Mouse (Mus musculus) hindbrain, embryonic 14.5 days (tissue): ENCODE data around the gene Hist1h2bg. TPM values are rescaled to one million over a fixed set of nuclear protein-coding genes. Genes with fewer than 3 reads are reported as not detected.

ENCODE experiments used
- ATAC-seq: fragments of 200-750 bp; cut with Nextera tagmentation; 2 replicates; pipeline ENCODE4 v1.8.0; 2017; ENCODE audit warnings: moderate number of reproducible peaks, mild to moderate bottlenecking, moderate TSS enrichment, moderate library complexity; ENCODE audit not compliant: low FRiP score
- DNase-seq: peaks from one replicate; pipeline ENCODE4 v3.0.0-alpha.2; 2015; ENCODE audit warnings: low spot score
- H3K27ac ChIP-seq: fragments of 300-500 bp; sonication (generic); 2 replicates; pipeline ENCODE4 v1.5.1; 2014; ENCODE audit warnings: mild to moderate bottlenecking, moderate library complexity
- H3K27me3 ChIP-seq: fragments of 300-500 bp; sonication (generic); 2 replicates; pipeline ENCODE4 v1.6.1; 2014; ENCODE audit warnings: mild to moderate bottlenecking, low read length, mixed read lengths; ENCODE audit not compliant: control insufficient read depth, insufficient read depth
- H3K36me3 ChIP-seq: fragments of 300-500 bp; sonication (generic); replicated peaks from 2 replicates; pipeline ENCODE4 v1.6.1; 2014; ENCODE audit not compliant: control insufficient read depth, insufficient read depth
- H3K4me1 ChIP-seq: fragments of 300-500 bp; sonication (generic); replicated peaks from 2 replicates; pipeline ENCODE4 v1.6.1; 2014; ENCODE audit warnings: antibody characterized with exemption, low read length, mixed read lengths; ENCODE audit not compliant: control insufficient read depth, insufficient read depth
- H3K4me2 ChIP-seq: fragments of 300-500 bp; sonication (generic); replicated peaks from 2 replicates; pipeline ENCODE4 v1.6.1; 2014; ENCODE audit warnings: mild to moderate bottlenecking, moderate library complexity
- H3K4me3 ChIP-seq: fragments of 300-500 bp; sonication (generic); replicated peaks from 2 replicates; pipeline ENCODE4 v1.5.1; 2014; ENCODE audit warnings: mild to moderate bottlenecking, low read length
- H3K9ac ChIP-seq: fragments of 300-500 bp; sonication (generic); 2 replicates; pipeline ENCODE4 v1.6.1; 2014
- H3K9me3 ChIP-seq: fragments of 300-500 bp; sonication (generic); 2 replicates; pipeline ENCODE4 v1.6.1; 2016; ENCODE audit warnings: low read length; ENCODE audit not compliant: control insufficient read depth
- WGBS: fragments of 180-500 bp; shearing (Covaris S2); extraction: QIAGEN DNeasy Blood & Tissue Kit; methylation state at CpG from one replicate; pipeline ENCODE4 v1.1.7; 2014; 5-methylcytosine and 5-hydroxymethylcytosine counted together
- microRNA-seq: library from miRNA; unstranded; fragments of <30 nt; microRNA quantifications from one replicate; pipeline ENCODE4, GENCODE M21; 2016
- polyA plus RNA-seq: library from polyadenylated mRNA; unstranded; fragments of >200 nt; fragmentation: Nextera tagmentation; extraction: Ambion mirVana; gene quantifications from 2 replicates; pipeline ENCODE4 v1.2.1, GENCODE M21; 2014

The Hist1h2bg gene
- polyA plus RNA-seq, 1 experiment from 2014 or later, result 2.3 TPM

GRCm38 (mm10) chr13:23605052-23605451, 33.9 kb downstream of the Hist1h2bg start:
- H3K36me3 ChIP-seq, result no peaks in the 10 kb centered on the region
- ATAC-seq (no peak), DNase-seq (no peak)
- no peak overlapping the region for H3K27ac ChIP-seq
- H3K4me1 ChIP-seq, result no peaks in the 10 kb centered on the region
- no peak overlapping the region for H3K9ac ChIP-seq
- H3K4me3 ChIP-seq, result no peak overlapping the region
- no peaks in the 10 kb centered on the region for H3K9me3 ChIP-seq
- WGBS, result 87% methylated on average over 3 of the region's 3 CpGs
- no peak overlapping the region for H3K4me2 ChIP-seq
- H3K27me3 ChIP-seq, result no peaks in the 10 kb centered on the region

DNA sequence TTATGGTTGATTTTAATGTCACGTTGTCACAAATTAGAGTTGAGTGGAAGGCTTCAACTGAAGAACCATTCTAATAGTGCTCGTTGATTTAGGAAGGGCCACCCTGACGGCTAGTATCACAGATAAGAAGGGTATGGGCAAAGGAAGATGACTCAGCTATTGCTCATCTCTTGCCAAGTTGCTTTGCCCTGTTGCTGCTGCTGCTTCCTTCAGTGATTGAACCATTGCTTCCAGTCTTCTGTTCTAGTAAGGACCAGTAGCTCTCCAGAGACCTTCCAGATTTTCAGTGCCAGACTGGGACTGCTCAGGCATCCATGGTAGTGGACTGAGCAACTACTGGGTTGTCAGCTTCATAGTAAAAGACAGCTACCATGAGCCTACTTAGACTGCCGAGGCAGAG, 38.0 kb downstream of the Hist1h2bg start:
- Histone ChIP-seq H3K9ac (no peak overlapping the region), H3K36me3 (no peaks in the 10 kb centered on the region), H3K4me1 (no peaks in the 10 kb centered on the region), H3K27me3 (no peaks in the 10 kb centered on the region), H3K27ac (no peak overlapping the region), H3K4me2 (no peak overlapping the region), H3K9me3 (no peaks in the 10 kb centered on the region), H3K4me3 (no peak overlapping the region)
- DNase-seq (no peak), ATAC-seq (no peak)
- 88% methylated on average over 4 of the region's 4 CpGs for WGBS

DNA sequence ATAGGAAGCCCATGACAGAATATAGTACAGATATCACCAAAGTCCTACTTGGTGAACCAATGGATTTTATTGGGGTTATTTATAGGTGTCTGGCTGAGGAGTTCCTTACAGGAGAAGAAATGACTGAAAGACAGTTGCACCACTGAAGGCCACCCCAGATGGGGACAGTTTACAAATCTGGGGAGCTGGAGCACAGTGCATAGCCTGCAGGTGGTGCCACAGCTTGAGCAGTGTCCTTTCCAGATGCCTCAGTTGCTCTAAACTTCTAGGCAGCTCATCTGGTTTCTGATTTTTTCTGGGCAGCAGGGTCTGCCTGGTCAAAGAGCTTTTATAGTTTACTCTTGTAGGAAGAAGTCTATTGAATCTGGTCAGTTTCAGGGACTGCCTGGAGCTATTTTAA, 38.6 kb downstream of the Hist1h2bg start:
- Histone ChIP-seq H3K4me1 (no peaks in the 10 kb centered on the region), H3K4me3 (no peak overlapping the region), H3K9me3 (no peaks in the 10 kb centered on the region), H3K9ac (no peak overlapping the region), H3K27me3 (no peaks in the 10 kb centered on the region), H3K4me2 (no peak overlapping the region), H3K36me3 (no peaks in the 10 kb centered on the region), H3K27ac (no peak overlapping the region)
- ATAC-seq (no peak), DNase-seq (no peak)

DNA sequence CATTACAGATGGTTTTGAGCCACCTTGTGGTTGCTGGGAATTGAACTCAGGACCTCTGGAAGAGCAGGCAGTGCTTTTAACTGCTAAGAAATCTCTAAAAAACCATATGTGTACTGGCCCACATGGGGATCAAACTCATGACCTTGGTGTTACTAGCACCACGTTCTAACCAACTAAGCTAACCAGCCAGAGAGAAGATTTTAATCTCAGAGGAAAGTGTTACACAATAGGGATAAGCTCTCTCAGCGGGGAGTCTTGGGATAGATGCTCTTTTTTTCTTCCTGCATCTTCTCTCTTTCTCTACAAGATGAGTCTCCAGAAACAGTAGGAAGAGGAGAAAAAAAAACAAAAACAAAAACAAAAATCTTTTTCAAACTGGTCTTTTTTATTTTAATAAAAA, 39.2 kb downstream of the Hist1h2bg start:
- no peak overlapping the region for H3K9ac ChIP-seq
- no peaks in the 10 kb centered on the region for H3K9me3 ChIP-seq
- H3K4me1 ChIP-seq, result no peaks in the 10 kb centered on the region
- no peaks in the 10 kb centered on the region for H3K27me3 ChIP-seq
- no peak overlapping the region for H3K4me2 ChIP-seq
- no peak overlapping the region for H3K27ac ChIP-seq
- no peaks in the 10 kb centered on the region for H3K36me3 ChIP-seq
- 78% methylated on average over 2 of the region's 2 CpGs for WGBS
- no peak for DNase-seq
- ATAC-seq, result no peak
- H3K4me3 ChIP-seq, result no peak overlapping the region

DNA sequence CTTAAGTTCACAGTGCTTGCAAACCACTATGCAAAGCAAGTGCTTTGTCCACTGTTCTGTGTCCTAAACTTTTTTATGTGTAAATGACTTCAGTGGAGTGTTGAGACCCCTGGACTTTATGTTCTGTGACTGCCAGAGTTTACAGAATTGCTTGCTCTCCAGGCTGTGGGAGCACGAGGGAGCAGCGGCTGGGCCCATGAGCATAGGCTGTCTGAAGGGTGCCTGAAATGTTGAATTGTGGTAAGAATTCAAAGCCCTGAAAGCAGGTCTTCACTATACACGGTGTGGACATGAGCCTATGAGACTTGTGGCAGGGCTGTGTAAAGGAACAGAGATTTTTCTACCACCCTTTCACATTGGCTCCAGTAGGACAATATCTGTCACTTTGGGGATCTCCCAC, 40.4 kb downstream of the Hist1h2bg start:
- Histone ChIP-seq H3K36me3 (no peaks in the 10 kb centered on the region), H3K9me3 (no peaks in the 10 kb centered on the region), H3K9ac (no peak overlapping the region), H3K4me2 (no peak overlapping the region), H3K27ac (no peak overlapping the region), H3K4me1 (no peaks in the 10 kb centered on the region), H3K27me3 (no peaks in the 10 kb centered on the region), H3K4me3 (no peak overlapping the region)
- ATAC-seq, result no peak
- WGBS, result 83% methylated on average over 3 of the region's 3 CpGs
- no peak for DNase-seq

- Histone ChIP-seq H3K9ac (peak overlapping the region; percentile 81), H3K4me3 (peak overlapping the region; percentile 53), H3K4me2 (peak overlapping the region; percentile 100), H3K4me1 (peaks cover 15% of the 10 kb centered on the region), H3K36me3 (no peaks in the 10 kb centered on the region), H3K27ac (peak overlapping the region; percentile 94), H3K27me3 (no peaks in the 10 kb centered on the region), H3K9me3 (no peaks in the 10 kb centered on the region)
- WGBS, result 52% methylated on average over 12 of the region's 12 CpGs
- ATAC-seq, result no peak
- no peak for DNase-seq
Observed at GRCm38 (mm10) chr13:23620056-23620732, 49.0 kb downstream of the Hist1h2bg start.

GRCm38 (mm10) chr13:23620733-23621531, 49.7 kb downstream of the Hist1h2bg start, which contains the start of gene Hist1h2be:
TSS of gene Hist1h2be (minus strand) at chr13:23621124.
- Histone ChIP-seq H3K4me2 (peak within 1 kb of the TSS; percentile 100), H3K27ac (peak within 1 kb of the TSS; percentile 94), H3K4me1 (peaks cover 15% of the 10 kb centered on the region), H3K9me3 (no peaks in the 10 kb centered on the region), H3K9ac (peak within 1 kb of the TSS; percentile 81), H3K36me3 (no peaks in the 10 kb centered on the region), H3K27me3 (no peaks in the 10 kb centered on the region), H3K4me3 (peak within 1 kb of the TSS; percentile 53)
- peak; percentile 91 for ATAC-seq
- WGBS, result under 1% methylated on average over 27 of the region's 27 CpGs
- DNase-seq, result peak; percentile 90

Small RNA genes lying within 50 kb of the gene (microRNA-seq; reads per million reads assigned to microRNA genes)
- gene Gm44297, result not detected
- gene Gm44359, result not detected
- not detected for gene Gm44394

Other genes starting within 250 kb of the Hist1h2bg start
- 48.8 and 52.0 TPM in 2 replicates for gene Zfp322a, start 202.2 kb upstream of the Hist1h2bg start, polyA plus RNA-seq
- 8.5 and 8.9 TPM in 2 replicates for gene Abt1, start 147.5 kb upstream of the Hist1h2bg start, polyA plus RNA-seq
- gene Btn1a1, start 105.5 kb upstream of the Hist1h2bg start, polyA plus RNA-seq, result 0.05 TPM in 1 of 2 replicates, not detected in the other
- 0.21 TPM in 1 of 2 replicates, not detected in the other for gene Btn2a2, start 82.5 kb upstream of the Hist1h2bg start, polyA plus RNA-seq
- gene Hist1h4h, start 40.3 kb upstream of the Hist1h2bg start, polyA plus RNA-seq, result 3.2 and 3.3 TPM in 2 replicates
- gene Hist1h2af, start 37.5 kb upstream of the Hist1h2bg start, polyA plus RNA-seq, result 0.81 and 3.3 TPM in 2 replicates
- 1.2 TPM in 1 of 2 replicates, not detected in the other for gene Hist1h3g, start 36.0 kb upstream of the Hist1h2bg start, polyA plus RNA-seq
- gene Hist1h2bh, start 28.0 kb upstream of the Hist1h2bg start, polyA plus RNA-seq, result 0.22 TPM in 1 of 2 replicates, not detected in the other
- gene Hist1h3f, start 27.3 kb upstream of the Hist1h2bg start, polyA plus RNA-seq, result 0.28 and 0.29 TPM in 2 replicates
- gene Hist1h4f, start 19.7 kb upstream of the Hist1h2bg start, polyA plus RNA-seq, result not detected in 2 replicates
- gene Hist1h1d, start 18.1 kb upstream of the Hist1h2bg start, polyA plus RNA-seq, result 0.12 and 0.17 TPM in 2 replicates
- 1.5 and 3.1 TPM in 2 replicates for gene Hist1h3e, start 9.0 kb upstream of the Hist1h2bg start, polyA plus RNA-seq
- gene Hist1h2ae, start 176 bp upstream of the Hist1h2bg start, polyA plus RNA-seq, result 21.8 and 22.5 TPM in 2 replicates
- gene Hist1h2bf, start 2.8 kb downstream of the Hist1h2bg start, polyA plus RNA-seq, result 0.91 and 1.8 TPM in 2 replicates
- gene Hist1h2ad, start 3.0 kb downstream of the Hist1h2bg start, polyA plus RNA-seq, result 0.77 TPM in 1 of 2 replicates, not detected in the other
- 1.4 and 2.2 TPM in 2 replicates for gene Hist1h3d, start 4.4 kb downstream of the Hist1h2bg start, polyA plus RNA-seq
- 29.1 and 37.2 TPM in 2 replicates for gene Hist1h4d, start 10.2 kb downstream of the Hist1h2bg start, polyA plus RNA-seq
- gene Hist1h2be, start 49.7 kb downstream of the Hist1h2bg start, polyA plus RNA-seq, result 0.52 and 1.0 TPM in 2 replicates
- gene Hist1h1e, start 51.2 kb downstream of the Hist1h2bg start, polyA plus RNA-seq, result 4.4 and 5.3 TPM in 2 replicates
- gene Hist1h2ac, start 112.6 kb downstream of the Hist1h2bg start, polyA plus RNA-seq, result 0.26 and 0.27 TPM in 2 replicates
- gene Hist1h2bc, start 112.8 kb downstream of the Hist1h2bg start, polyA plus RNA-seq, result 14.5 and 15.1 TPM in 2 replicates
- gene Hist1h1t, start 124.4 kb downstream of the Hist1h2bg start, polyA plus RNA-seq, result not detected in 2 replicates
- 3.0 and 3.5 TPM in 2 replicates for gene Hist1h4c, start 127.1 kb downstream of the Hist1h2bg start, polyA plus RNA-seq
- gene Hfe, start 139.5 kb downstream of the Hist1h2bg start, polyA plus RNA-seq, result 4.8 and 7.0 TPM in 2 replicates
- 7.2 and 8.3 TPM in 2 replicates for gene Hist1h1c, start 167.4 kb downstream of the Hist1h2bg start, polyA plus RNA-seq
- gene Hist1h3c, start 174.2 kb downstream of the Hist1h2bg start, polyA plus RNA-seq, result 1.1 TPM in 1 of 2 replicates, not detected in the other
- gene Hist1h2bb, start 175.3 kb downstream of the Hist1h2bg start, polyA plus RNA-seq, result 0.64 TPM in 1 of 2 replicates, not detected in the other
- 6.7 and 9.8 TPM in 2 replicates for gene Hist1h2ab, start 179.7 kb downstream of the Hist1h2bg start, polyA plus RNA-seq
- 1.1 and 1.8 TPM in 2 replicates for gene Hist1h3b, start 180.9 kb downstream of the Hist1h2bg start, polyA plus RNA-seq
- gene Hist1h4b, start 185.6 kb downstream of the Hist1h2bg start, polyA plus RNA-seq, result 2.1 TPM in 1 of 2 replicates, not detected in the other
- gene Hist1h4a, start 189.8 kb downstream of the Hist1h2bg start, polyA plus RNA-seq, result 0.55 TPM in 1 of 2 replicates, not detected in the other
- 0.94 and 2.1 TPM in 2 replicates for gene Hist1h3a, start 191.0 kb downstream of the Hist1h2bg start, polyA plus RNA-seq
- gene Hist1h1a, start 192.3 kb downstream of the Hist1h2bg start, polyA plus RNA-seq, result 0.50 and 1.1 TPM in 2 replicates
- gene Trim38, start 198.5 kb downstream of the Hist1h2bg start, polyA plus RNA-seq, result not detected in 2 replicates
- not detected in 2 replicates for gene Slc17a2, start 235.6 kb downstream of the Hist1h2bg start, polyA plus RNA-seq